Mouse (Mus musculus) MN1 (cell line): Measurements from ENCODE around the gene Nt5e.

Experiments
- DNase-seq: peaks from one replicate; pipeline ENCODE4 v3.0.0-alpha.2; 2016; ENCODE audit warnings: low spot score

Gene Nt5e

DNA sequence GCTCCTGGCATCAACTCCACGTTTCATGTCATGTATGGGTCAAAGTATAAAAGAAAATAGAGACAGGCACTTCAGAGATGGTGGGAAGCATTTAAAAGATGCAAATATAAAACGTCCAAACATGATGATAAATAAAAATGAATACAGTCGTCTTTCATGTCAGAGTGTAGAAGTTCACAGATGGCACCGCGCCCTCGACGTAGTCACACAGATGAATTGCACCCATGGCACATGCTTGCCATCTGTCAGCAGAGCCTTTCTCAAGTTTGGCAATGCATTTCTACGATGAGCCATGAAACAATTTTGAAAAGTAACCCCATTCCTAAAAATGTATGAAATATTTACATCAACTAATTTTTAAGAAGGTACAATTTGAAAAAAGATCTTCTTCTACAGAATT is 67.9 kb downstream of the Nt5e start:
- DNase-seq, result no peak

DNA sequence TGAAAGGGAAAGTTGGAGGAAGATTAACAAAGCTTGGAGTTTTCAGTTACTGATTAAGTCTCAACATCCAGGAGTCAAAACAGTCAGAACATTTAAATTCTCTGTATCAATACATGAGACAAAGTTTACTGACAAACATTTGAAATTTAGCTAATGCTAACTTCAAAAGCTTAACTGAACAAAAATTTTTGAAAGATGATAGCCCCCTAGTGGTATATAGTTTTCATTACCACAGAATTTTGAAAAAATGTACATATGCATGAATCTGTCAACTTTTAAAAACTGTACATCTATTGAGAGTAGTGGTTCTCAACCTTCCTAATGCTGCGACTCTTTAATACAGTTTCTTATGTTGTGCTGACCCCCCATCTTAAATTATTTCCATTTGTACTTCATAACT is 71.5 kb downstream of the Nt5e start:
- no peak for DNase-seq

DNA sequence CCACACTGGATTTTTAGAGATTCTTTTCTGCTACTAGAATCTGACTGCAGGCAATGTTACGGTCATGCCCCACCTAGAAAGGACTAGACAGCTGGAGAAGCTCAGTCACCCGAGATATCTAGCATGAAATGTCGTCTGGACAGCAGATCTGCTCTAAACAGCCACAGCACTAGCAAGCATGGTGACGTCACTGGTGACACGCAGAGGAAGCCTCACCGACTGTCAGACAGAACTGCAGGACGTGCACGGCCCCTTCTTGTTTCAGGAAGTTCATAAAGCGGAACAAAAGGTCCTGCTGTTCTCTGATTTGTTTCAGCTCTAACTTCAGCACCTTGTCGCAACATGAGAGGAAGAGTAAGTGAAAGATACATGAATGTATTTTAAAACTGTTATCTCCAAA is 77.1 kb downstream of the Nt5e start:
- DNase-seq, result no peak

DNA sequence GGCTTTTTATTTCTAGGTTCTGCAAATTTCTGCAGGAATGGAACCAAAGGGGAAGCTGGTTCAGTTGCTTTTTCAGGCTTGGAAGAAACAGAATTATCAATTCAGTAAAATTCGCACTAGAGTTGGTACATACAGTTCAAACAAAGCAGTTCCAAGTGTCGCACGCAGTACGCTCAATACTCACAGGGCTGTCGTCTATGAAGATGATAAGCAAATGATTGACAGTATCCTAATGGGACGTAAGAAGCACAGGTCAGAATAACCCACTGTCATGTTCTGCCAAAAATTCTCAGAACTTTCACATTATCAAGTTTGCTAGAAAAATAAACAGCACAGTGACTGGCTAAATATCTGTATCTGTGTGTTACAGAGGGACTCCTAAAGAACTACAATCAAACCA is 77.5 kb downstream of the Nt5e start:
- no peak for DNase-seq

DNA sequence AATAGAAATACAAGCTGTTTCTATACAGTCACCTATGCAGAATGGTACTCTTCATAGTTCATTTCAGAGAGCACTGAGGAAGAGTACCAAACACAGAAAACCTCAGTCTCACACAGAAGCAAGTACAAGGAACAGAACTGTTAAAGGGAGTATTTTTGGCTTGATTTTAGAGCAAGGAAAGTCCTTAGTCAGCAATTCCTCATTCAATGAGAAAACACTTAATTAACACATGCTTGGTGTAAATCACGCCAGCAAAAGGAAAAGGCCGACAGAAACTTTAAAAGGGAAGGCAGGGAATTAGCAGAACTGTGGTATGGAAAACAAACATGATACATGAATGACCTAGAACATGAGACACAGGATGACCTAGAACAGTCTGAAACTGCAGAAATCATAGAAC is 83.0 kb downstream of the Nt5e start:
- no peak for DNase-seq

DNA sequence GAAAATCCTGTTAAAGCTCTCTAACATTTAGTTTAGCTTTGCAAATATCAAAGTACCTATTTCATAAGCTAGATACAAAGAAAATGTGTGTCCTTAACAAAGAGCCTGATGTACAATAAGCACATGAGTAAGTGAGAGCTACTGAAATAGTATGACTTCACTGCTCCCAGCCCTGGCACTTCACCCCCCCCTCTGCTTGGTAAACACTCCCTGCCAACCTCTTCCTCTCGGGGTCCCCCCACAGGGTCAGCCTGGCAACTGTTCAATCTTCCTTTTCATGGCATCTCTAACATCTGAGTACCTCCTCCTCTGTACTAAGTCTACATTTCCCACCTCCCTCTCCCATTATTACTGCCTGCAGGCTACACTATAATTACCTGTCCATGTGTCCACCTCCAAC is 89.8 kb downstream of the Nt5e start:
- DNase-seq, result no peak
